28 mouse cellular contexts compared by ENCODE assay signal in genomic region chr11:4858416-4858815, GRCm38 (mm10). TPM values are rescaled to one million over a fixed set of nuclear protein-coding genes. Genes with fewer than 3 reads are reported as not detected.
DNase-seq lines count a peak whose midpoint lies in the region; ATAC-seq and TF ChIP-seq lines count a peak whose summit lies in the region.
"Had no signal": no experiment of that assay in that cellular context is flagged by ENCODE, and none has a peak within 500 bp of the region (broad histone marks: within the 10 kb centered on the region; RNA-seq: fewer than 3 reads in every experiment).

No protein-coding gene starts in this region.

- H3K27ac ChIP-seq in heart, postnatal 0 days (ENCODE audit: low read depth), result no peak overlapping the region
- H3K27ac ChIP-seq: embryonic facial prominence, embryonic 13.5 days; embryonic facial prominence, embryonic 15.5 days; forebrain, embryonic 10.5 days; forebrain, embryonic 12.5 days had no signal

- TF ChIP-seq EP300 in heart, postnatal 0 days (IDR thresholded peaks at IDR 0.05; ENCODE audit: low read depth), result no peak

- WGBS in heart, postnatal 0 days, result 12% methylated on average over 2 of the region's 2 CpGs

- no peak for DNase-seq in heart, postnatal 0 days (ENCODE audit: low spot score)
- DNase-seq in heart, adult 11 months, result no peak
- peak; percentile 38 for DNase-seq in 3134 (ENCODE audit: extremely low read depth, insufficient read length, low spot score)
- peak; percentile 71 for DNase-seq in Muller cell, postnatal 12 days (ENCODE audit: inconsistent ontology term)
- DNase-seq in cerebellum, adult 11 months, result no peak
- DNase-seq in kidney, adult 11 months, result no peak
- DNase-seq: adrenal gland, adult 8-10 months; adrenal gland, postnatal 14 days; adrenal gland, postnatal 36 days; B cell, adult 2 months; cerebellum, adult 18-20 months; cerebellum, adult 8-10 months; cerebellum, adult 9-11 months; cerebellum, postnatal 14 days; cerebellum, postnatal 36 days; embryo, embryonic 11 days had no signal

- H3K27me3 ChIP-seq in heart, postnatal 0 days (ENCODE audit: control insufficient read depth, insufficient read depth, low read length), result no peaks in the 10 kb centered on the region
- H3K27me3 ChIP-seq: CH12.LX; embryonic facial prominence, embryonic 13.5 days; embryonic facial prominence, embryonic 15.5 days; forebrain, embryonic 12.5 days; Patski had no signal

- no peak overlapping the region for H3K4me2 ChIP-seq in heart, postnatal 0 days (ENCODE audit: low read depth, low read length)
- H3K4me2 ChIP-seq: embryonic facial prominence, embryonic 13.5 days; embryonic facial prominence, embryonic 15.5 days; forebrain, embryonic 12.5 days had no signal

- H3K9ac ChIP-seq in heart, postnatal 0 days (replicated peaks; ENCODE audit: low read depth, low read length), result no peak overlapping the region
- H3K9ac ChIP-seq: embryonic facial prominence, embryonic 13.5 days; embryonic facial prominence, embryonic 15.5 days; forebrain, embryonic 12.5 days had no signal

- no peaks in the 10 kb centered on the region for H3K9me3 ChIP-seq in heart, postnatal 0 days (replicated peaks; ENCODE audit: control insufficient read depth, low read length)
- H3K9me3 ChIP-seq: embryonic facial prominence, embryonic 13.5 days; embryonic facial prominence, embryonic 15.5 days; forebrain, embryonic 10.5 days; forebrain, embryonic 12.5 days; G1E had no signal

- no peaks in the 10 kb centered on the region for H3K4me1 ChIP-seq in heart, postnatal 0 days (ENCODE audit: control insufficient read depth, insufficient read depth)
- H3K4me1 ChIP-seq: forebrain, embryonic 12.5 days had no signal

- no peak for TF ChIP-seq CTCF in heart, postnatal 0 days (IDR thresholded peaks at IDR 0.05; ENCODE audit: low read depth)

- H3K36me3 ChIP-seq in heart, postnatal 0 days (replicated peaks; ENCODE audit: control insufficient read depth, insufficient read depth, low read length), result no peaks in the 10 kb centered on the region
- H3K36me3 ChIP-seq: embryonic facial prominence, embryonic 13.5 days; embryonic facial prominence, embryonic 15.5 days; forebrain, embryonic 10.5 days; forebrain, embryonic 12.5 days; G1E had no signal

- ATAC-seq in heart, postnatal 0 days (ENCODE audit: insufficient read depth, low read depth), result peak; percentile 33; the same call in 1 of the 2 replicates
- ATAC-seq: activated CD4-positive, CD25-positive, alpha-beta regulatory T cell, adult 4 months; CD4-positive, CD25-positive, alpha-beta regulatory T cell, adult 4 months; forebrain, embryonic 14.5 days; forebrain, embryonic 16.5 days; Patski had no signal

- H3K4me3 ChIP-seq in heart, postnatal 0 days (ENCODE audit: low read depth, low read length), result no peak overlapping the region
- H3K4me3 ChIP-seq: embryonic facial prominence, embryonic 13.5 days; embryonic facial prominence, embryonic 15.5 days; erythroblast, embryonic 14.5 days; forebrain, embryonic 10.5 days; forebrain, embryonic 12.5 days had no signal

RNA-seq across cellular contexts. Expression of gene Nf2, which starts 9.1 kb away (rescaled TPM):
- total RNA-seq in heart, postnatal 0 days (2014; rRNA removed; ENCODE audit: low replicate concordance), result 50.0 and 56.3 TPM in 2 replicates
- 33.5 and 36.7 TPM in 2 replicates for polyA plus RNA-seq in heart, postnatal 0 days (2015; fragmentation: Nextera tagmentation; extraction: Ambion mirVana)

RNA-seq across cellular contexts. Expression of gene Nipsnap1, which starts 15.3 kb away (rescaled TPM):
- total RNA-seq in heart, postnatal 0 days (2014; rRNA removed; ENCODE audit: low replicate concordance), result 7.4 and 8.0 TPM in 2 replicates
- polyA plus RNA-seq in heart, postnatal 0 days (2015; fragmentation: Nextera tagmentation; extraction: Ambion mirVana), result 10.1 and 10.6 TPM in 2 replicates

RNA-seq across cellular contexts. Expression of gene Thoc5, which starts 36.7 kb away (rescaled TPM):
- 11.9 and 17.2 TPM in 2 replicates for total RNA-seq in heart, postnatal 0 days (2014; rRNA removed; ENCODE audit: low replicate concordance)
- polyA plus RNA-seq in heart, postnatal 0 days (2015; fragmentation: Nextera tagmentation; extraction: Ambion mirVana), result 15.9 and 16.0 TPM in 2 replicates

Comparison
In these comparisons a context has a peak if more than half of its experiments do, and no peak if none do; other contexts are left out.
1. DNase-seq: peak in 3134 (single experiment) and Muller cell, postnatal 12 days (single experiment); none in heart, postnatal 0 days (single experiment), heart, adult 11 months (single experiment), cerebellum, adult 11 months (single experiment) and kidney, adult 11 months (single experiment).